Mouse (Mus musculus): ENCODE results near the gene Prol1. TPM values are rescaled to one million over a fixed set of nuclear protein-coding genes. Genes with fewer than 3 reads are reported as not detected.
"Not testable (repeated sequence)": the region's sequence is repeated elsewhere in the genome, so short reads cannot be mapped to it uniquely, and the experiment has no call there.

Prol1 gene
- not detected in 2 replicates for polyA plus RNA-seq (2015; fragmentation: Nextera tagmentation; extraction: Ambion mirVana)

- Histone ChIP-seq H3K4me3 (replicated peaks; ENCODE audit: low read length) (no peak within 1 kb of the TSS), H3K4me2 (ENCODE audit: low read length) (no peak within 1 kb of the TSS), H3K36me3 (ENCODE audit: control insufficient read depth, insufficient read depth) (no peaks in the 10 kb centered on the region), H3K4me1 (replicated peaks; ENCODE audit: control insufficient read depth, insufficient read depth, low read length) (no peaks in the 10 kb centered on the region), H3K27ac (ENCODE audit: low read length) (no peak within 1 kb of the TSS), H3K9me3 (ENCODE audit: control insufficient read depth, low read length) (no peaks in the 10 kb centered on the region), H3K9ac (replicated peaks; ENCODE audit: low read depth, low read length) (no peak within 1 kb of the TSS), H3K27me3 (replicated peaks; ENCODE audit: control insufficient read depth, insufficient read depth, low read length) (no peaks in the 10 kb centered on the region)
- ATAC-seq: no peak
- 90% methylated on average over 1 of the region's 1 CpGs for WGBS
These were observed at the start of gene Prol1 for GRCm38 (mm10) chr5:88317012-88317411. Gene Prol1 (plus strand): TSS chr5:88317312.

- no peak for ATAC-seq
- H3K27ac ChIP-seq (ENCODE audit: low read length): no peak within 1 kb of the TSS
- no peaks in the 10 kb centered on the region for H3K9me3 ChIP-seq (ENCODE audit: control insufficient read depth, low read length)
- no peaks in the 10 kb centered on the region for H3K27me3 ChIP-seq (replicated peaks; ENCODE audit: control insufficient read depth, insufficient read depth, low read length)
- H3K9ac ChIP-seq (replicated peaks; ENCODE audit: low read depth, low read length): no peak within 1 kb of the TSS
- H3K4me3 ChIP-seq (replicated peaks; ENCODE audit: low read length): no peak within 1 kb of the TSS
- no peak within 1 kb of the TSS for H3K4me2 ChIP-seq (ENCODE audit: low read length)
- no peaks in the 10 kb centered on the region for H3K4me1 ChIP-seq (replicated peaks; ENCODE audit: control insufficient read depth, insufficient read depth, low read length)
- H3K36me3 ChIP-seq (ENCODE audit: control insufficient read depth, insufficient read depth): no peaks in the 10 kb centered on the region
- WGBS: 72% methylated on average over 1 of the region's 1 CpGs
These were observed 48.5 kb upstream of the Prol1 start, which contains the start of gene Gm7714 for GRCm38 (mm10) chr5:88268619-88269018. Gene Gm7714 (plus strand): TSS chr5:88268919.

GRCm38 (mm10) chr5:88311307-88311706 is 5.8 kb upstream of the Prol1 start:
- not testable (repeated sequence) for H3K36me3 ChIP-seq (ENCODE audit: control insufficient read depth, insufficient read depth); H3K4me3 ChIP-seq (replicated peaks; ENCODE audit: low read length); ATAC-seq; H3K27me3 ChIP-seq (replicated peaks; ENCODE audit: control insufficient read depth, insufficient read depth, low read length); H3K9me3 ChIP-seq (ENCODE audit: control insufficient read depth, low read length); H3K27ac ChIP-seq (ENCODE audit: low read length); H3K4me2 ChIP-seq (ENCODE audit: low read length); H3K4me1 ChIP-seq (replicated peaks; ENCODE audit: control insufficient read depth, insufficient read depth, low read length); H3K9ac ChIP-seq (replicated peaks; ENCODE audit: low read depth, low read length)
- WGBS: 65% methylated on average over 3 of the region's 3 CpGs

- not testable (repeated sequence) for H3K36me3 ChIP-seq (ENCODE audit: control insufficient read depth, insufficient read depth); H3K9me3 ChIP-seq (ENCODE audit: control insufficient read depth, low read length); ATAC-seq; H3K4me2 ChIP-seq (ENCODE audit: low read length); H3K4me3 ChIP-seq (replicated peaks; ENCODE audit: low read length); H3K27ac ChIP-seq (ENCODE audit: low read length); H3K9ac ChIP-seq (replicated peaks; ENCODE audit: low read depth, low read length); H3K4me1 ChIP-seq (replicated peaks; ENCODE audit: control insufficient read depth, insufficient read depth, low read length); H3K27me3 ChIP-seq (replicated peaks; ENCODE audit: control insufficient read depth, insufficient read depth, low read length)
- 42% methylated on average over 2 of the region's 2 CpGs for WGBS
These were observed 31.4 kb downstream of the Prol1 start for GRCm38 (mm10) chr5:88348533-88348932.

- no peak overlapping the region for H3K4me2 ChIP-seq (ENCODE audit: low read length)
- no peaks in the 10 kb centered on the region for H3K4me1 ChIP-seq (replicated peaks; ENCODE audit: control insufficient read depth, insufficient read depth, low read length)
- no peak for ATAC-seq
- no peaks in the 10 kb centered on the region for H3K27me3 ChIP-seq (replicated peaks; ENCODE audit: control insufficient read depth, insufficient read depth, low read length)
- no peak overlapping the region for H3K4me3 ChIP-seq (replicated peaks; ENCODE audit: low read length)
- H3K9ac ChIP-seq (replicated peaks; ENCODE audit: low read depth, low read length): no peak overlapping the region
- H3K9me3 ChIP-seq (ENCODE audit: control insufficient read depth, low read length): no peaks in the 10 kb centered on the region
- H3K36me3 ChIP-seq (ENCODE audit: control insufficient read depth, insufficient read depth): no peaks in the 10 kb centered on the region
- H3K27ac ChIP-seq (ENCODE audit: low read length): no peak overlapping the region
- WGBS: 6% methylated on average over 5 of the region's 5 CpGs
These were observed 47.7 kb downstream of the Prol1 start for GRCm38 (mm10) chr5:88364768-88365167.

- H3K4me1 ChIP-seq (replicated peaks; ENCODE audit: control insufficient read depth, insufficient read depth, low read length): no peaks in the 10 kb centered on the region
- H3K9me3 ChIP-seq (ENCODE audit: control insufficient read depth, low read length): no peaks in the 10 kb centered on the region
- H3K36me3 ChIP-seq (ENCODE audit: control insufficient read depth, insufficient read depth): no peaks in the 10 kb centered on the region
- no peaks in the 10 kb centered on the region for H3K27me3 ChIP-seq (replicated peaks; ENCODE audit: control insufficient read depth, insufficient read depth, low read length)
- WGBS: 73% methylated on average over 1 of the region's 1 CpGs
- no peak for ATAC-seq
- no peak overlapping the region for H3K4me3 ChIP-seq (replicated peaks; ENCODE audit: low read length)
- no peak overlapping the region for H3K4me2 ChIP-seq (ENCODE audit: low read length)
- no peak overlapping the region for H3K9ac ChIP-seq (replicated peaks; ENCODE audit: low read depth, low read length)
- no peak overlapping the region for H3K27ac ChIP-seq (ENCODE audit: low read length)
These were observed 49.8 kb downstream of the Prol1 start for GRCm38 (mm10) chr5:88366886-88367285.

GRCm38 (mm10) chr5:88370578-88371232 is 53.6 kb downstream of the Prol1 start:
- H3K36me3 ChIP-seq (ENCODE audit: control insufficient read depth, insufficient read depth): no peaks in the 10 kb centered on the region
- H3K4me3 ChIP-seq (replicated peaks; ENCODE audit: low read length): no peak overlapping the region
- WGBS: 70% methylated on average over 6 of the region's 6 CpGs
- no peak overlapping the region for H3K9ac ChIP-seq (replicated peaks; ENCODE audit: low read depth, low read length)
- no peak overlapping the region for H3K4me2 ChIP-seq (ENCODE audit: low read length)
- H3K4me1 ChIP-seq (replicated peaks; ENCODE audit: control insufficient read depth, insufficient read depth, low read length): no peaks in the 10 kb centered on the region
- no peaks in the 10 kb centered on the region for H3K9me3 ChIP-seq (ENCODE audit: control insufficient read depth, low read length)
- ATAC-seq: no peak
- no peak overlapping the region for H3K27ac ChIP-seq (ENCODE audit: low read length)
- no peaks in the 10 kb centered on the region for H3K27me3 ChIP-seq (replicated peaks; ENCODE audit: control insufficient read depth, insufficient read depth, low read length)

- Histone ChIP-seq H3K27ac (ENCODE audit: low read length) (no peak overlapping the region), H3K4me2 (ENCODE audit: low read length) (no peak overlapping the region), H3K27me3 (replicated peaks; ENCODE audit: control insufficient read depth, insufficient read depth, low read length) (no peaks in the 10 kb centered on the region), H3K4me1 (replicated peaks; ENCODE audit: control insufficient read depth, insufficient read depth, low read length) (no peaks in the 10 kb centered on the region), H3K36me3 (ENCODE audit: control insufficient read depth, insufficient read depth) (no peaks in the 10 kb centered on the region), H3K4me3 (replicated peaks; ENCODE audit: low read length) (no peak overlapping the region), H3K9me3 (ENCODE audit: control insufficient read depth, low read length) (no peaks in the 10 kb centered on the region), H3K9ac (replicated peaks; ENCODE audit: low read depth, low read length) (no peak overlapping the region)
- no peak for ATAC-seq
- WGBS: 87% methylated on average over 6 of the region's 6 CpGs
These were observed 55.5 kb downstream of the Prol1 start for GRCm38 (mm10) chr5:88372563-88372962.

GRCm38 (mm10) chr5:88375808-88376207 is 58.7 kb downstream of the Prol1 start, which contains the start of gene Amtn:
Gene Amtn (plus strand): TSS chr5:88376108.
- Histone ChIP-seq H3K27ac (ENCODE audit: low read length) (no peak within 1 kb of the TSS), H3K4me3 (replicated peaks; ENCODE audit: low read length) (no peak within 1 kb of the TSS), H3K9me3 (ENCODE audit: control insufficient read depth, low read length) (no peaks in the 10 kb centered on the region), H3K4me1 (replicated peaks; ENCODE audit: control insufficient read depth, insufficient read depth, low read length) (no peaks in the 10 kb centered on the region), H3K27me3 (replicated peaks; ENCODE audit: control insufficient read depth, insufficient read depth, low read length) (no peaks in the 10 kb centered on the region), H3K4me2 (ENCODE audit: low read length) (no peak within 1 kb of the TSS), H3K9ac (replicated peaks; ENCODE audit: low read depth, low read length) (no peak within 1 kb of the TSS), H3K36me3 (ENCODE audit: control insufficient read depth, insufficient read depth) (no peaks in the 10 kb centered on the region)
- 87% methylated on average over 4 of the region's 4 CpGs for WGBS
- no peak for ATAC-seq

Data from forebrain, embryonic 16.5 days (tissue).